Mouse (Mus musculus): ENCODE measurements around the gene Smc4. TPM values are rescaled to one million over a fixed set of nuclear protein-coding genes. Genes with fewer than 3 reads are reported as not detected.
"Not testable (repeated sequence)": the region's sequence is repeated elsewhere in the genome, so short reads cannot be mapped to it uniquely, and the experiment has no call there.

Gene Smc4
- polyA plus RNA-seq, 1 experiment from 2014 or later, result 56.6 TPM

DNA sequence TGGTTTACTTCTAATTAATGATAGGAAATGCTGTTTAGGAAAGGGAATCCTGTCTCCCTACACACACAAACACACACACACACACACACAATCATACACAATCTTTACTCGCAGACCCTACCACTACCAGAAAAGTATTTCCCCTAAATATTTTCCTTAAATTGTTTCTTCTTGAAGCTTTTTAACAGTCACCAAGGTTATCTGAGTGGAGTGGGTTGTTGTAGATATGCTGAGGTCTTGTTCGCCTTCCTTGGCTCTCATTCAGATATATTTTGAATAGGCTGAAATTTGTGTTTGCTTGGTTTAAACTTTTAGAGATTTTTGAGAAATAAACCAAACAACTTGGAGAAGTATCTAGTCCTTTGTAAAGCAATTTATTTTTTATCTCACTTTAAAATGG, 4.3 kb downstream of the Smc4 start:
- H3K36me3 ChIP-seq (ENCODE audit: control insufficient read depth, insufficient read depth), result peaks cover 6% of the 10 kb centered on the region; the same call in 1 of the 2 replicates
- no peak overlapping the region for H3K4me3 ChIP-seq (ENCODE audit: low read depth, low read length)
- ATAC-seq, result no peak
- no peaks in the 10 kb centered on the region; the same call in 1 of the 2 replicates for H3K4me1 ChIP-seq (replicated peaks; ENCODE audit: control insufficient read depth, insufficient read depth, low read length)
- no peak for TF ChIP-seq CTCF (IDR thresholded peaks at IDR 0.05; ENCODE audit: low read depth)
- no peak overlapping the region for H3K27ac ChIP-seq (ENCODE audit: low read depth, low read length)
- H3K9ac ChIP-seq (ENCODE audit: low read depth, low read length), result no peak overlapping the region
- no peaks in the 10 kb centered on the region for H3K9me3 ChIP-seq (ENCODE audit: control insufficient read depth)
- no peak overlapping the region for H3K4me2 ChIP-seq (replicated peaks; ENCODE audit: low read depth)
- no peaks in the 10 kb centered on the region for H3K27me3 ChIP-seq (replicated peaks; ENCODE audit: control insufficient read depth, insufficient read depth, low read length)
- 75% methylated on average over 2 of the region's 2 CpGs for WGBS

GRCm38 (mm10) chr3:69017181-69017580, 12.6 kb downstream of the Smc4 start:
- 87% methylated on average over 3 of the region's 3 CpGs for WGBS
- Histone ChIP-seq H3K27ac (ENCODE audit: low read depth, low read length) (no peak overlapping the region), H3K36me3 (ENCODE audit: control insufficient read depth, insufficient read depth) (peaks cover 42% of the 10 kb centered on the region), H3K27me3 (replicated peaks; ENCODE audit: control insufficient read depth, insufficient read depth, low read length) (no peaks in the 10 kb centered on the region), H3K4me2 (replicated peaks; ENCODE audit: low read depth) (no peak overlapping the region), H3K9ac (ENCODE audit: low read depth, low read length) (no peak overlapping the region), H3K4me1 (replicated peaks; ENCODE audit: control insufficient read depth, insufficient read depth, low read length) (no peaks in the 10 kb centered on the region), H3K4me3 (ENCODE audit: low read depth, low read length) (no peak overlapping the region), H3K9me3 (ENCODE audit: control insufficient read depth) (no peaks in the 10 kb centered on the region)
- TF ChIP-seq CTCF (IDR thresholded peaks at IDR 0.05; ENCODE audit: low read depth), result no peak
- no peak for ATAC-seq

- H3K4me1 ChIP-seq (replicated peaks; ENCODE audit: control insufficient read depth, insufficient read depth, low read length); ATAC-seq; H3K4me3 ChIP-seq (ENCODE audit: low read depth, low read length); H3K27ac ChIP-seq (ENCODE audit: low read depth, low read length); H3K9ac ChIP-seq (ENCODE audit: low read depth, low read length); H3K9me3 ChIP-seq (ENCODE audit: control insufficient read depth); H3K27me3 ChIP-seq (replicated peaks; ENCODE audit: control insufficient read depth, insufficient read depth, low read length); H3K4me2 ChIP-seq (replicated peaks; ENCODE audit: low read depth): not testable (repeated sequence)
- peaks cover 46% of the 10 kb centered on the region for H3K36me3 ChIP-seq (ENCODE audit: control insufficient read depth, insufficient read depth)
- WGBS, result 98% methylated on average over 2 of the region's 2 CpGs
These were observed 14.1 kb downstream of the Smc4 start for GRCm38 (mm10) chr3:69018635-69019034.

GRCm38 (mm10) chr3:69020285-69020684, 15.7 kb downstream of the Smc4 start:
- no peak overlapping the region for H3K4me3 ChIP-seq (ENCODE audit: low read depth, low read length)
- H3K9ac ChIP-seq (ENCODE audit: low read depth, low read length), result no peak overlapping the region
- TF ChIP-seq CTCF (IDR thresholded peaks at IDR 0.05; ENCODE audit: low read depth), result peak; percentile 57
- 89% methylated on average over 2 of the region's 2 CpGs for WGBS
- no peaks in the 10 kb centered on the region for H3K27me3 ChIP-seq (replicated peaks; ENCODE audit: control insufficient read depth, insufficient read depth, low read length)
- H3K4me2 ChIP-seq (replicated peaks; ENCODE audit: low read depth), result no peak overlapping the region
- no peaks in the 10 kb centered on the region for H3K9me3 ChIP-seq (ENCODE audit: control insufficient read depth)
- no peaks in the 10 kb centered on the region for H3K4me1 ChIP-seq (replicated peaks; ENCODE audit: control insufficient read depth, insufficient read depth, low read length)
- no peak for ATAC-seq
- H3K36me3 ChIP-seq (ENCODE audit: control insufficient read depth, insufficient read depth), result peaks cover 45% of the 10 kb centered on the region
- no peak overlapping the region for H3K27ac ChIP-seq (ENCODE audit: low read depth, low read length)

DNA sequence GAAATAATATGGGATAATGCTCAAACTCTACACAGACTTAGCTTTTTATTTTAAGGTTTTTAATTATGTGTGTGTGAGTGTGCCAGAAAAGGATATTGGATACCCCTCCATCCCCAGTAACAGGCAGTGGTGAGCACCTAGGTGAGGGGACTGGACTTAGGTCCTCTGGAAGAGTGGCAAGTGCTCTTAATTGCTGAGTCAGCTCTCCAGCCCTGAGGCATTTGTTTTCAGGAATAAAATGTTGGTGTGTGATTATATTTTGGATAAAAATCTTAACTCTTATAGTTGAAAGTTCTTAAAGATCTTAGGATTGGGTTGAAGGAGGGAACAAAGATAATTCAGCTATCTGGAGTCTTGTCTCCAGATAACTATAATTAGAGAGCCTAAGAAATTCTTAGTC, 16.2 kb downstream of the Smc4 start:
- H3K4me1 ChIP-seq (replicated peaks; ENCODE audit: control insufficient read depth, insufficient read depth, low read length), result no peaks in the 10 kb centered on the region
- no peak overlapping the region for H3K27ac ChIP-seq (ENCODE audit: low read depth, low read length)
- peaks cover 48% of the 10 kb centered on the region for H3K36me3 ChIP-seq (ENCODE audit: control insufficient read depth, insufficient read depth)
- H3K4me3 ChIP-seq (ENCODE audit: low read depth, low read length), result no peak overlapping the region
- H3K9me3 ChIP-seq (ENCODE audit: control insufficient read depth), result no peaks in the 10 kb centered on the region
- no peak for TF ChIP-seq CTCF (IDR thresholded peaks at IDR 0.05; ENCODE audit: low read depth)
- no peak overlapping the region for H3K4me2 ChIP-seq (replicated peaks; ENCODE audit: low read depth)
- ATAC-seq, result no peak
- H3K9ac ChIP-seq (ENCODE audit: low read depth, low read length), result no peak overlapping the region
- no peaks in the 10 kb centered on the region for H3K27me3 ChIP-seq (replicated peaks; ENCODE audit: control insufficient read depth, insufficient read depth, low read length)

DNA sequence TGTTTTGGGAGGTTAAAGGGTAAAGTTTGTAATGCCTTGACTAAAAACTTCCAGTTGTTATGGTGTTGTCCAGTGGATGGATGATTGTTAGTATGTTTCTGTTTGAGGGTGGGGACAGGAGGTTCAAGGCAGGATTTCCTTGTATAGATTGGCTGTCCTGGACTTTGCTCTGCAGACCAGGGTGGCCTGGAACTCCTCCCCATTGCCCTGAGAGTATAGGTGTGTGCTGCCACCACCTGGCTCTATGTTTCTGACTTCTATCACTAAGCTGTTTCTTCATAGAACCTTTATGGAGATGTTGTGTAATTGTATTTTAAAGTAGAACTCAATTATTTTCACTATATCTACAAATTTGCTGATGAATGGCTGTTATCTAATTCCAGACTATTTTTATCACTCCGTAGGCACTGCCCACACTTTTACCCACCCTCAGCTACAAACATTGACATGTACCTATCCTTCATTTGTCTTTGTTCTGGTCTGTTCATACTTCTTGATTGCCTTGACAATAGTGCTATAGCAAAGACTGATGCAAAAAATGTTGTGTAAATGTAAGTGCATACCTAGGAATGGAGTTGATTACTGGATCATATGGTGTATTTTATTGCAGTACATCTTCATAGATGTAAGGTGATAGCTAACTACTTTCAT, 21.7 kb downstream of the Smc4 start:
- no peaks in the 10 kb centered on the region for H3K4me1 ChIP-seq (replicated peaks; ENCODE audit: control insufficient read depth, insufficient read depth, low read length)
- no peak overlapping the region for H3K9ac ChIP-seq (ENCODE audit: low read depth, low read length)
- peak; percentile 71 for TF ChIP-seq CTCF (IDR thresholded peaks at IDR 0.05; ENCODE audit: low read depth)
- no peak overlapping the region for H3K27ac ChIP-seq (ENCODE audit: low read depth, low read length)
- WGBS, result 54% methylated on average over 1 of the region's 1 CpGs
- H3K4me3 ChIP-seq (ENCODE audit: low read depth, low read length), result no peak overlapping the region
- peaks cover 59% of the 10 kb centered on the region for H3K36me3 ChIP-seq (ENCODE audit: control insufficient read depth, insufficient read depth)
- no peaks in the 10 kb centered on the region for H3K9me3 ChIP-seq (ENCODE audit: control insufficient read depth)
- peak; percentile 97 for ATAC-seq
- H3K27me3 ChIP-seq (replicated peaks; ENCODE audit: control insufficient read depth, insufficient read depth, low read length), result no peaks in the 10 kb centered on the region
- no peak overlapping the region for H3K4me2 ChIP-seq (replicated peaks; ENCODE audit: low read depth)

GRCm38 (mm10) chr3:69040105-69040504, 35.6 kb downstream of the Smc4 start:
- Histone ChIP-seq H3K9ac (ENCODE audit: low read depth, low read length) (no peak overlapping the region), H3K36me3 (ENCODE audit: control insufficient read depth, insufficient read depth) (no peaks in the 10 kb centered on the region), H3K9me3 (ENCODE audit: control insufficient read depth) (no peaks in the 10 kb centered on the region), H3K4me2 (replicated peaks; ENCODE audit: low read depth) (no peak overlapping the region), H3K27ac (ENCODE audit: low read depth, low read length) (no peak overlapping the region; the same call in 1 of the 2 replicates), H3K27me3 (replicated peaks; ENCODE audit: control insufficient read depth, insufficient read depth, low read length) (no peaks in the 10 kb centered on the region), H3K4me3 (ENCODE audit: low read depth, low read length) (no peak overlapping the region), H3K4me1 (replicated peaks; ENCODE audit: control insufficient read depth, insufficient read depth, low read length) (no peaks in the 10 kb centered on the region)
- no peak for ATAC-seq
- no peak for TF ChIP-seq CTCF (IDR thresholded peaks at IDR 0.05; ENCODE audit: low read depth)
- 96% methylated on average over 2 of the region's 2 CpGs for WGBS

All from intestine, postnatal 0 days (tissue).